In the genomic region with DNA sequence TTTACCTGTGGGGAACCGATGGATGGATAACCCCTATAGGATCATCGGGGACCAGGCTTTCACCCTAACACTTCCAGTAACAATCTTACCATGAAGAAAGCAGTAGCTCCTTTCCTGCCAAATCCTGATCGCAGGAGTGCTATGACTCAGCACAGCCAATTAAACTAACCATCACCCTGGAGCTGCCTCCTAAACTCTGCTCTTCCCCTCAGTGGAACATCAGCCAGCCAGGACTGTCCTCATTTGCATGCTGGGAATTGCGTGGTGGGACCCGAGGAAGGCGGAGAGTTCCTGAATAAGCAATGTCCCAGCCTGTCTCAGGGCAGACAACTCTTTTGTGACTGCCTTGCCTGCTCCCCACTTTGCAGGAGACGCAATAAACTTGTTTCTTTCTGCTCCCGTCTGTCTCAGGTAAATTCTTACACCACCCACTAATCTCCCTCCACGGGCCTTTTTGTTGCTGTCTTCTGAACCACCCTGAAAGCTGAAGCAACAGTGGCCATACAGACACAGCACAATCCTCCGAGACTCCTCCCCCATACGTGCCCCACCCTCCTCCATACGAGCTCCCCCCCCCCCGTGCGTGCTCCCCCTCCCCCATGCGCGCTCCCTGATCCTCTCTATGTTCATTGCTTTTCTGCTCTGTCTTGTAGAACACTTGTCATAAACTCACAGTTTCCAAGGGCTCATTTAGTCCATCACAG, we compare ENCODE assay signal across 10 mouse cellular contexts.
DNase-seq lines count a peak whose midpoint lies in the region; ATAC-seq lines count a peak whose summit lies in the region.
"Had no signal": no experiment of that assay in that cellular context is flagged by ENCODE, and none has a peak within 500 bp of the region (broad histone marks: within the 10 kb centered on the region; RNA-seq: fewer than 3 reads in every experiment).

No protein-coding gene starts in this region.

- no peaks in the 10 kb centered on the region for H3K9me3 ChIP-seq in embryonic facial prominence, embryonic 12.5 days
- no peaks in the 10 kb centered on the region for H3K9me3 ChIP-seq in hindbrain, embryonic 13.5 days
- H3K9me3 ChIP-seq in stomach, embryonic 16.5 days (replicated peaks; ENCODE audit: control insufficient read depth, low read length), result no peaks in the 10 kb centered on the region

- WGBS in embryonic facial prominence, embryonic 12.5 days, result 32% methylated on average over 16 of the region's 16 CpGs
- WGBS in hindbrain, embryonic 13.5 days, result 27% methylated on average over 16 of the region's 16 CpGs
- WGBS in stomach, embryonic 16.5 days, result 44% methylated on average over 16 of the region's 16 CpGs

- H3K9ac ChIP-seq in embryonic facial prominence, embryonic 12.5 days, result no peak overlapping the region
- 0 out of 2 replicates have a peak overlapping the region, but pooled peaks have one; percentile 5 for H3K9ac ChIP-seq in hindbrain, embryonic 13.5 days
- no peak overlapping the region for H3K9ac ChIP-seq in stomach, embryonic 16.5 days (ENCODE audit: low read length)

- peak overlapping the region; percentile 14; the same call in 1 of the 2 replicates for H3K4me2 ChIP-seq in embryonic facial prominence, embryonic 12.5 days (replicated peaks)
- peak overlapping the region; percentile 26; the same call in 1 of the 2 replicates for H3K4me2 ChIP-seq in hindbrain, embryonic 13.5 days
- H3K4me2 ChIP-seq in stomach, embryonic 16.5 days (ENCODE audit: low read depth, low read length), result no peak overlapping the region

- H3K4me3 ChIP-seq in embryonic facial prominence, embryonic 12.5 days, result no peak overlapping the region
- no peak overlapping the region for H3K4me3 ChIP-seq in hindbrain, embryonic 13.5 days
- no peak overlapping the region for H3K4me3 ChIP-seq in stomach, embryonic 16.5 days (replicated peaks; ENCODE audit: low read length)
- H3K4me3 ChIP-seq: myocyte had no signal

- no peaks in the 10 kb centered on the region for H3K27me3 ChIP-seq in embryonic facial prominence, embryonic 12.5 days
- peaks cover 7% of the 10 kb centered on the region; the same call in 1 of the 2 replicates for H3K27me3 ChIP-seq in hindbrain, embryonic 13.5 days
- no peaks in the 10 kb centered on the region for H3K27me3 ChIP-seq in stomach, embryonic 16.5 days (ENCODE audit: control insufficient read depth, insufficient read depth, low read length)

- peaks cover 7% of the 10 kb centered on the region; the same call in 1 of the 2 replicates for H3K4me1 ChIP-seq in embryonic facial prominence, embryonic 12.5 days
- H3K4me1 ChIP-seq in hindbrain, embryonic 13.5 days (replicated peaks), result peaks cover 9% of the 10 kb centered on the region; the same call in 1 of the 2 replicates
- H3K4me1 ChIP-seq in stomach, embryonic 16.5 days (ENCODE audit: control insufficient read depth, insufficient read depth, low read length), result no peaks in the 10 kb centered on the region

- no peaks in the 10 kb centered on the region for H3K36me3 ChIP-seq in embryonic facial prominence, embryonic 12.5 days
- no peaks in the 10 kb centered on the region for H3K36me3 ChIP-seq in hindbrain, embryonic 13.5 days
- no peaks in the 10 kb centered on the region for H3K36me3 ChIP-seq in stomach, embryonic 16.5 days (ENCODE audit: control insufficient read depth, insufficient read depth, low read length)

- no peak for ATAC-seq in embryonic facial prominence, embryonic 12.5 days (ENCODE audit: insufficient number of reproducible peaks, insufficient read depth, low FRiP score, low TSS enrichment)
- ATAC-seq in hindbrain, embryonic 13.5 days (ENCODE audit: low FRiP score), result peak; percentile 36; the same call in 1 of the 2 replicates
- ATAC-seq in stomach, embryonic 16.5 days (ENCODE audit: insufficient read depth, low FRiP score), result 0 out of 2 replicates have a peak, but pooled peaks have one; percentile 44

- DNase-seq in right cerebral cortex, adult 18-20 months, result peak; percentile 53
- DNase-seq in right cerebral cortex, postnatal 4 days, result no peak
- no peak for DNase-seq in cerebellum, postnatal 25 days
- no peak for DNase-seq in lung, postnatal 10 days
- no peak for DNase-seq in heart, postnatal 4 days
- DNase-seq: kidney, postnatal 36 days had no signal

- H3K27ac ChIP-seq in embryonic facial prominence, embryonic 12.5 days, result no peak overlapping the region
- no peak overlapping the region for H3K27ac ChIP-seq in hindbrain, embryonic 13.5 days
- H3K27ac ChIP-seq in stomach, embryonic 16.5 days (ENCODE audit: low read length), result no peak overlapping the region
